Mouse (Mus musculus): ENCODE measurements at regions not wholly inside any gene's neighbourhood (a gene's known extent, or its start where the extent isn't known, plus 50 kb on each side); places are given as distances from the start of the nearest gene placed in this dataset.

DNA sequence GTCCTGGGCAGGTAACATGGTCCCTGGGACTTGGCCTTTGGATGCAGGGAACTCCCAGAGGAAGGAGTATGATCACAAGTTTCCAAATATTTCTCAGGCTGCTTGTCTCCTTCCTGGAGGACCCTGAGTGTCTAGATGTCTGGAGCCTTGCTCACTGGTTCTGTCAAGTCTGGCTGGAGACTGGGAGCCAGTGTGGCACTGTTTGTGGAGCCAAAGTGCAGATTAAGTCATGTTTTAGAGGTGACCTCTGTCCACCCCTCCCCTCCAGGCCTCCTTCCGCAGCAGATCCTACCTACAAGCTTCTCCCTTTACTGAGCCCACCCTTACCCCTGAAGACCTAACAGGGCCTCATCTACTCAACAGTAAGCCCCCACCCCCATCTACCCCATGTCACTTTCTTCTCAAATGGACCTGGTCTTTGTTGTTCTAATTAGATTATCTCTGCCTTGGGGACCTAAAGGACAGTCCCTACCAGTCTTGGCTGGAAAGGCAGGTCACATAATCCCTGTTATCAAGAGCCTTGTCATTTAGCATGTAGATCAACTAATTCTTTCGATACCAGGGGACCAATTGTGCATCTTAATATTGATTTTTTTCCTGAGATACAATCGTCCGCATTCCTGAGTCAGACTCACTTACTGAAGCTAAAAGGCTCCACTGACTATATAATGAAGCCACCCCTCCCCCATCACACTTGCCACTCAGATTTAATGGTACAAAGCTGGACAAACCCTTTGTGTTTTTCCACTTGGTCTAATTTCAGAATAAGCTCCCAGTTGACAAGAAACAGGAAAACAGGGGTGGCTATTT lies 148.2 kb upstream of the Tbx20 start:
- no peak for TF ChIP-seq POLR2A (IDR thresholded peaks at IDR 0.05; ENCODE audit: borderline replicate concordance, extremely low read depth, insufficient read depth, insufficient read length, poor library complexity, severe bottlenecking)
- TF ChIP-seq CTCF (IDR thresholded peaks at IDR 0.05; ENCODE audit: borderline replicate concordance, extremely low read depth, insufficient read depth, insufficient read length): no peak
